Mouse (Mus musculus) thymus, adult 2 months (tissue): ENCODE data around the gene Mapre3.

Experiments used
- CTCF ChIP-seq: fragments of 200-500 bp; IDR thresholded peaks from 2 replicates; pipeline ENCODE4 v1.5.1; 2012; ENCODE audit warnings: mild to moderate bottlenecking, control low read depth, low read length, moderate library complexity, borderline replicate concordance; ENCODE audit not compliant: control insufficient read depth, poor library complexity, insufficient read depth; ENCODE audit errors: extremely low read depth
- POLR2A ChIP-seq: fragments of 200-500 bp; IDR thresholded peaks from 2 replicates; pipeline ENCODE4 v1.6.1; 2012; ENCODE audit warnings: mild to moderate bottlenecking, low read length, control low read depth, moderate library complexity; ENCODE audit not compliant: control insufficient read depth, poor library complexity, insufficient read depth; ENCODE audit errors: extremely low read depth

- TF ChIP-seq POLR2A: no peak
- TF ChIP-seq CTCF: peak; percentile 81
These were observed 18.3 kb upstream of the Mapre3 start for GRCm38 (mm10) chr5:30796125-30796524.
